In the genomic region with DNA sequence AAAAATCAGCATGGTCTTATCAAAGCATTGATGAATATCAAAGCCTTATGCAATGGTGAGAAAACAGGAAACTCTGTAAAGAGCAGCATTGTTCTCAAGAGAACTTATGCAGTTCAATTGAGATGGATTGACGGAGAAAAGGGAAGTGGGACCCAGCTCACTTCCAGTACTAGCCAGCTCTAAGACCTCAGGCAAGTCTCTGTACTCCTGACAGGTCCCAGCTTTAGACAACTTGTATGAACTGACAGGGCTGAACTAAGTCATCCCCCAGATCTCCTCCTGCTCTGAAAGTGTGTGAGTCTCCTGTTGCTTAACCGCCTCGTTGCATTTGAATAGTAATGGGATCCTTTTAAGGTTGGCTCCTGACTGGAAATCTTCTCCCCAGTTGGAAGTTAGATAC, we compare ENCODE assay signal across 24 mouse cellular contexts.
DNase-seq lines count a peak whose midpoint lies in the region; ATAC-seq and TF ChIP-seq lines count a peak whose summit lies in the region.
"Had no signal": no experiment of that assay in that cellular context is flagged by ENCODE, and none has a peak within 500 bp of the region (broad histone marks: within the 10 kb centered on the region; RNA-seq: fewer than 3 reads in every experiment).

No protein-coding gene starts in this region.

- ATAC-seq in limb, embryonic 12.5 days (ENCODE audit: insufficient number of reproducible peaks, insufficient read depth, low FRiP score, low TSS enrichment, low read depth), result no peak
- ATAC-seq: CD4-positive, CD25-positive, alpha-beta regulatory T cell, adult 4 months; midbrain, embryonic 16.5 days had no signal

- DNase-seq in heart, adult 11 months, result peak; percentile 24
- DNase-seq in heart, postnatal 36 days, result no peak
- DNase-seq in limb, embryonic 10.5 days (ENCODE audit: low spot score), result no peak
- peak; percentile 6 for DNase-seq in embryo, embryonic 10.5 days (ENCODE audit: low spot score)
- DNase-seq in mesoderm, embryonic 11.5 days (ENCODE audit: low read depth, low spot score), result peak; percentile 12
- no peak for DNase-seq in thymus, adult 2 months
- DNase-seq in spleen, postnatal 14 days (ENCODE audit: low spot score in 2 of 2), result no peak
- DNase-seq: adrenal gland, postnatal 36 days; cerebellum, adult 2 months; gastrocnemius, adult 2 months; heart, postnatal 14 days; kidney, postnatal 25 days; lung, adult 18-20 months; lung, postnatal 14 days; right cerebral cortex, postnatal 4 days; thymus, adult 18-20 months had no signal

- TF ChIP-seq POLR2A in thymus, adult 2 months (IDR thresholded peaks at IDR 0.05; ENCODE audit: control insufficient read depth, extremely low read depth, insufficient read depth, low read length, poor library complexity), result no peak

- H3K4me3 ChIP-seq in limb, embryonic 12.5 days (replicated peaks), result no peak overlapping the region
- H3K4me3 ChIP-seq in limb, embryonic 10.5 days, result no peak overlapping the region
- no peak overlapping the region for H3K4me3 ChIP-seq in thymus, adult 2 months (ENCODE audit: control insufficient read depth, insufficient read depth, low read length)
- H3K4me3 ChIP-seq: forebrain, embryonic 10.5 days; gastrocnemius, adult 2 months; heart, embryonic 12.5 days; hindbrain, embryonic 15.5 days; neural tube, embryonic 15.5 days had no signal

- WGBS in limb, embryonic 12.5 days, result 30% methylated on average over 3 of the region's 3 CpGs
- 32% methylated on average over 3 of the region's 3 CpGs for WGBS in limb, embryonic 10.5 days
- 31% methylated on average over 3 of the region's 3 CpGs for WGBS in thymus, adult 2 months

- 0 out of 2 replicates have a peak, but pooled peaks cover 7% of the 10 kb centered on the region for H3K27me3 ChIP-seq in limb, embryonic 12.5 days
- no peaks in the 10 kb centered on the region for H3K27me3 ChIP-seq in limb, embryonic 10.5 days (ENCODE audit: low read depth, poor library complexity, severe bottlenecking)
- H3K27me3 ChIP-seq in thymus, adult 2 months (ENCODE audit: control insufficient read depth, insufficient read depth, low read length), result no peaks in the 10 kb centered on the region
- H3K27me3 ChIP-seq: heart, embryonic 12.5 days; hindbrain, embryonic 15.5 days; neural tube, embryonic 15.5 days had no signal

- H3K4me2 ChIP-seq in limb, embryonic 12.5 days, result peak overlapping the region; percentile 29
- H3K4me2 ChIP-seq: heart, embryonic 12.5 days; hindbrain, embryonic 15.5 days; liver, embryonic 11.5 days; neural tube, embryonic 15.5 days had no signal

- H3K27ac ChIP-seq in limb, embryonic 12.5 days, result no peak overlapping the region
- no peak overlapping the region for H3K27ac ChIP-seq in limb, embryonic 10.5 days
- H3K27ac ChIP-seq in thymus, adult 2 months (ENCODE audit: control insufficient read depth, insufficient read depth, low read length), result no peak overlapping the region
- H3K27ac ChIP-seq: forebrain, embryonic 10.5 days; gastrocnemius, adult 2 months; hindbrain, embryonic 15.5 days; neural tube, embryonic 15.5 days had no signal

- H3K9ac ChIP-seq in limb, embryonic 12.5 days (replicated peaks), result no peak overlapping the region
- H3K9ac ChIP-seq: heart, embryonic 12.5 days; hindbrain, embryonic 15.5 days; neural tube, embryonic 15.5 days had no signal

- intact Hi-C loops in heart, postnatal 36 days (cut with DNase I), result no loop called here

- no peaks in the 10 kb centered on the region for H3K36me3 ChIP-seq in limb, embryonic 12.5 days
- H3K36me3 ChIP-seq in limb, embryonic 10.5 days, result no peaks in the 10 kb centered on the region
- no peaks in the 10 kb centered on the region for H3K36me3 ChIP-seq in thymus, adult 2 months (ENCODE audit: control insufficient read depth, insufficient read depth, low read length)
- H3K36me3 ChIP-seq: forebrain, embryonic 10.5 days; heart, embryonic 12.5 days; hindbrain, embryonic 15.5 days; neural tube, embryonic 15.5 days had no signal

- TF ChIP-seq CTCF in thymus, adult 2 months (IDR thresholded peaks at IDR 0.05; ENCODE audit: borderline replicate concordance, control insufficient read depth, extremely low read depth, insufficient read depth, low read length, poor library complexity), result no peak

- 0 out of 2 replicates have a peak, but pooled peaks cover 7% of the 10 kb centered on the region for H3K4me1 ChIP-seq in limb, embryonic 12.5 days (replicated peaks)
- H3K4me1 ChIP-seq in limb, embryonic 10.5 days, result peaks cover 12% of the 10 kb centered on the region
- H3K4me1 ChIP-seq in thymus, adult 2 months (replicated peaks; ENCODE audit: control insufficient read depth, insufficient read depth, low read length), result no peaks in the 10 kb centered on the region
- H3K4me1 ChIP-seq: heart, embryonic 12.5 days; hindbrain, embryonic 15.5 days; neural tube, embryonic 15.5 days had no signal

- 0 out of 2 replicates have a peak, but pooled peaks cover 4% of the 10 kb centered on the region for H3K9me3 ChIP-seq in limb, embryonic 12.5 days
- no peaks in the 10 kb centered on the region for H3K9me3 ChIP-seq in limb, embryonic 10.5 days (replicated peaks)
- H3K9me3 ChIP-seq: forebrain, embryonic 10.5 days; heart, embryonic 12.5 days; hindbrain, embryonic 15.5 days had no signal

Comparison
In these comparisons a context has a peak if more than half of its experiments do, and no peak if none do; other contexts are left out.
1. DNase-seq: peak in heart, adult 11 months (single experiment), embryo, embryonic 10.5 days (single experiment) and mesoderm, embryonic 11.5 days (single experiment); none in heart, postnatal 36 days (0 of 2), limb, embryonic 10.5 days (single experiment), thymus, adult 2 months (single experiment) and spleen, postnatal 14 days (0 of 2).